Mouse (Mus musculus): ENCODE measurements at regions not wholly inside any gene's neighbourhood (a gene's known extent, or its start where the extent isn't known, plus 50 kb on each side); places are given as distances from the start of the nearest gene placed in this dataset.

DNA sequence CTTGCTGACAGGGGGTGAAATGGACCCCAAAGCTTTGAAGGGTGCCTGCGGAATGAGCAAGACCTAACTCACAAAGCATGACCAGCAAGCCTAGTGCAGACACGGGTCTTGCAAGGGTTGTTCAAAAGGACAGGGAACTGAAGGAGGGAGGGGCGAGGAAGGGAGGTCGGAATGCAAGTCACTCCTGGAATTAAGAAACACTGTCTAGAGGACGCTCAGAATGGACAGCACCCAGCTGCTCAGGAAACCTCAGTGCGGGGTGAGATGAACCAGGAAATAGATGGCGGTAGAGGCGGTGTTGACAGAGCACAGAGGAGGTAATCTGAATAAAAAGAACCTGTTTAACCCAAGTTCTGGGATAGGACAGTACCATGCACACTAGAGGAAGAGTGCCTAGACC lies 260.4 kb upstream of the Pard3b start:
- WGBS: 64% methylated on average over 8 of the region's 8 CpGs
- ATAC-seq (ENCODE audit: low FRiP score, low read depth) (no peak), DNase-seq (ENCODE audit: low spot score) (no peak)
- H3K4me1 ChIP-seq (ENCODE audit: control insufficient read depth, insufficient read depth, low read length): peaks cover 16% of the 10 kb centered on the region; the same call in 1 of the 2 replicates
- no peak overlapping the region for H3K27ac ChIP-seq (replicated peaks; ENCODE audit: low read depth, low read length)
- no peak overlapping the region for H3K4me2 ChIP-seq (replicated peaks; ENCODE audit: low read depth, low read length, severe bottlenecking)
- no peaks in the 10 kb centered on the region for H3K9me3 ChIP-seq (ENCODE audit: control insufficient read depth, low read length)
- H3K27me3 ChIP-seq (ENCODE audit: control insufficient read depth, insufficient read depth, low read length): no peaks in the 10 kb centered on the region
- no peaks in the 10 kb centered on the region for H3K36me3 ChIP-seq (ENCODE audit: control insufficient read depth, insufficient read depth, low read length)
- no peak overlapping the region for H3K4me3 ChIP-seq (replicated peaks; ENCODE audit: low read length)
- H3K9ac ChIP-seq (ENCODE audit: low read depth, low read length, severe bottlenecking): no peak overlapping the region
- no peak for TF ChIP-seq POLR2A (IDR thresholded peaks at IDR 0.05; ENCODE audit: borderline replicate concordance, extremely low read depth, insufficient read depth, insufficient read length)

DNA sequence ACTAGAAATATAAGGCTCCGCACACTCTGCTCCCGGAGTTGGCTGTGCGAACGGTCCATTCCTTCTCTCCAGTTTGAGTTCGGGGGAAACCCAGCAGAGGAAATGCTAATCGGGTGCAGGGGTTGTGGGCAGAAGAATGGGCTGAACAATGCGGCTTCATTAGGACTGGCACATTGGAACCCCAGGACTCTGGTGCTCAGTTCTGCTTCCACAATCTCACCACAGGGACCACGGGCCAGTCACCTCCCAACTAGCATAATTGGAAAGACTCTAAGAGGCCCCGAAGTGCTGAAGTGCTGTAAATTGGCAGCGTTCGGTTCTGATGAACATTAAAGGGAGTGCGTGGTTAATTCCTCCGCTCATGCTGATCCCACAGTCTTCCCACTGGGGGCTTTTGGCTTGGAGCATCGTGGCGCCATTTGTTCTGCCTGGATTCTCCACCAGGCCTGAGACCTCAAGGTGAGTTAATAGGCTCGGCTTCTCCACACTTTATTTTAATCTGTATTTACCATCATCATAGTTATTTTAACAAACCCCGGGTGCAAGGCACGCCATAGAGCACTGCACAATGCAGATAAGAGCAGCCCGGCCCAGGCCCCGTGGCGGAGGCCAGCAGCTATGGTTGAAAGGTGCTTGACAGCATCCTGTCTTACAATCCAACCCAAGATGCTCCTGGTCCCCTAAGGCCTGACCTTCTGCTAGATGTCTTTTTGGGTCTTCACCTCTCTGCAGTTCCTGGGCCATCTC lies 258.7 kb upstream of the Pard3b start:
- Histone ChIP-seq H3K4me1 (ENCODE audit: control insufficient read depth, insufficient read depth, low read length) (peaks cover 16% of the 10 kb centered on the region; the same call in 1 of the 2 replicates), H3K4me2 (replicated peaks; ENCODE audit: low read depth, low read length, severe bottlenecking) (no peak overlapping the region), H3K36me3 (ENCODE audit: control insufficient read depth, insufficient read depth, low read length) (no peaks in the 10 kb centered on the region), H3K9ac (ENCODE audit: low read depth, low read length, severe bottlenecking) (no peak overlapping the region), H3K4me3 (replicated peaks; ENCODE audit: low read length) (no peak overlapping the region), H3K9me3 (ENCODE audit: control insufficient read depth, low read length) (no peaks in the 10 kb centered on the region), H3K27ac (replicated peaks; ENCODE audit: low read depth, low read length) (no peak overlapping the region), H3K27me3 (ENCODE audit: control insufficient read depth, insufficient read depth, low read length) (no peaks in the 10 kb centered on the region)
- ATAC-seq (ENCODE audit: low FRiP score, low read depth) (no peak), DNase-seq (ENCODE audit: low spot score) (no peak)
- WGBS: 52% methylated on average over 21 of the region's 21 CpGs
- TF ChIP-seq POLR2A (IDR thresholded peaks at IDR 0.05; ENCODE audit: borderline replicate concordance, extremely low read depth, insufficient read depth, insufficient read length): no peak

DNA sequence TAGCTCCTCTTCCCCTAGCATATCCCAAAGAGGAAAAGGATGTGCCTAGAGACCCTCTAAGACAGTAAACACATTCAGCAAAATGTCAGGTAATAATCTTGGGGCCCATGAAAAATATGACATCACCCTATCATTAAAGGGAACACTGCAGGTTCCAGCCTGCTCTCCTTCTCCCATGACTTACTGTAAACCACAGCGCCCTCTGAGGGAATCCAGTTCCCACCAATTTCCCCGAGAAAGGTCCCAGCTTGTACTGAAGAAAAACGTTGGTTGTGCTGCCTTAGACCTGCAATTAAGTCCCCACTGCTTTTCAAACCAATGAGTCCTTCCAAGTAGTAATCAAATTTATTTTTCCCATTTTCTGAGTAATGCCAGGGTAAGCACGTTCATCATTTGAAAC lies 251.0 kb upstream of the Pard3b start:
- no peaks in the 10 kb centered on the region for H3K9me3 ChIP-seq (ENCODE audit: control insufficient read depth, low read length)
- TF ChIP-seq POLR2A (IDR thresholded peaks at IDR 0.05; ENCODE audit: borderline replicate concordance, extremely low read depth, insufficient read depth, insufficient read length): no peak
- H3K27me3 ChIP-seq (ENCODE audit: control insufficient read depth, insufficient read depth, low read length): no peaks in the 10 kb centered on the region
- H3K27ac ChIP-seq (replicated peaks; ENCODE audit: low read depth, low read length): no peak overlapping the region
- DNase-seq (ENCODE audit: low spot score) (no peak), ATAC-seq (ENCODE audit: low FRiP score, low read depth) (no peak)
- H3K4me2 ChIP-seq (replicated peaks; ENCODE audit: low read depth, low read length, severe bottlenecking): no peak overlapping the region
- WGBS: 46% methylated on average over 4 of the region's 4 CpGs
- no peaks in the 10 kb centered on the region for H3K4me1 ChIP-seq (ENCODE audit: control insufficient read depth, insufficient read depth, low read length)
- H3K36me3 ChIP-seq (ENCODE audit: control insufficient read depth, insufficient read depth, low read length): no peaks in the 10 kb centered on the region
- no peak overlapping the region for H3K9ac ChIP-seq (ENCODE audit: low read depth, low read length, severe bottlenecking)
- H3K4me3 ChIP-seq (replicated peaks; ENCODE audit: low read length): no peak overlapping the region

DNA sequence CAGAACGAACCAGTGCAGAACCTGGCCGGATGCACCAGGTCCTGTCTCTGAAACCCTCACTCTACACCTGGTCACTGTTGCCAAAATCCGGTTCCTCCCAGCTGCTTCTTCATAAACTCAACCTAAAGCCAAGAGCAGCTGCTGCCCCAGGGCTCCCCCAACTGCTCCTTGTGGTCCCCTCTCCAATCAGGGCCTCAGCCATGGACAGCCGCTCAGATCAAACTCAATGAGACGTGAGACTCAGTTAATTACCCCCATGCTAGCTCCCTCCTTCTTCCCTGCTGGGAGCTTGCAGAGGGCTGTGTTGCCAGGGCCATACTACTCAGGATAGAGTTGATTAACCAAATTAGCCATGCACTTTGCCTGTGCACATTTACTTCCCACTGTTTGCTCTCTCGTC lies 240.8 kb upstream of the Pard3b start:
- DNase-seq (ENCODE audit: low spot score) (no peak), ATAC-seq (ENCODE audit: low FRiP score, low read depth) (no peak)
- no peak for TF ChIP-seq POLR2A (IDR thresholded peaks at IDR 0.05; ENCODE audit: borderline replicate concordance, extremely low read depth, insufficient read depth, insufficient read length)
- H3K27me3 ChIP-seq (ENCODE audit: control insufficient read depth, insufficient read depth, low read length): no peaks in the 10 kb centered on the region
- H3K36me3 ChIP-seq (ENCODE audit: control insufficient read depth, insufficient read depth, low read length): no peaks in the 10 kb centered on the region
- no peak overlapping the region for H3K4me3 ChIP-seq (replicated peaks; ENCODE audit: low read length)
- no peak overlapping the region for H3K27ac ChIP-seq (replicated peaks; ENCODE audit: low read depth, low read length)
- no peaks in the 10 kb centered on the region for H3K9me3 ChIP-seq (ENCODE audit: control insufficient read depth, low read length)
- no peak overlapping the region for H3K9ac ChIP-seq (ENCODE audit: low read depth, low read length, severe bottlenecking)
- H3K4me1 ChIP-seq (ENCODE audit: control insufficient read depth, insufficient read depth, low read length): no peaks in the 10 kb centered on the region
- WGBS: 40% methylated on average over 6 of the region's 6 CpGs
- H3K4me2 ChIP-seq (replicated peaks; ENCODE audit: low read depth, low read length, severe bottlenecking): no peak overlapping the region

DNA sequence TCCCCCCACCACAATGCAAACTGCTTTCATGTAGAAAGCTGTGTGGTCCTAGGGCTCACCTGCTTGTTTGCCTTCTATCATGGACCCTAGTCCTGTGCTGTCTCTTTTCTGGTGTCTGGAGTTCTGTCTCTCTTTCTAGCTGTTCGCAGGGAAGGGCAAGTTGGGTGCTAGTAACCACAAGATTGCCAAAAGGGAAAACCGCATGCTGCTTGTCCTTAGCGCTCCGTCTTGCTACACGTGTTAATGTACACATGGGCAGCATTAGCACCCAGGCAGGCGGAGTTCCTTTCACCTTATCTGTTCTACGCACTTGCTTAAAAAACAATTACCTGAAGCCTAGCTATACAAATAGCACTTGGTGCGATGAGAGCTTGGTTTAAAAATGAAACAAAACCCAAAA lies 236.3 kb upstream of the Pard3b start:
- no peak overlapping the region for H3K9ac ChIP-seq (ENCODE audit: low read depth, low read length, severe bottlenecking)
- no peaks in the 10 kb centered on the region for H3K36me3 ChIP-seq (ENCODE audit: control insufficient read depth, insufficient read depth, low read length)
- H3K27me3 ChIP-seq (ENCODE audit: control insufficient read depth, insufficient read depth, low read length): no peaks in the 10 kb centered on the region
- peak overlapping the region; percentile 8; the same call in 1 of the 2 replicates for H3K4me2 ChIP-seq (replicated peaks; ENCODE audit: low read depth, low read length, severe bottlenecking)
- TF ChIP-seq POLR2A (IDR thresholded peaks at IDR 0.05; ENCODE audit: borderline replicate concordance, extremely low read depth, insufficient read depth, insufficient read length): no peak
- H3K9me3 ChIP-seq (ENCODE audit: control insufficient read depth, low read length): no peaks in the 10 kb centered on the region
- H3K4me3 ChIP-seq (replicated peaks; ENCODE audit: low read length): peak overlapping the region; percentile 7; the same call in 1 of the 2 replicates
- H3K27ac ChIP-seq (replicated peaks; ENCODE audit: low read depth, low read length): no peak overlapping the region
- ATAC-seq (ENCODE audit: low FRiP score, low read depth): no peak
- 42% methylated on average over 8 of the region's 8 CpGs for WGBS
- DNase-seq (ENCODE audit: low spot score): no peak
- 0 out of 2 replicates have a peak, but pooled peaks cover 4% of the 10 kb centered on the region for H3K4me1 ChIP-seq (ENCODE audit: control insufficient read depth, insufficient read depth, low read length)
